Mouse (Mus musculus) midbrain, embryonic 12.5 days (tissue): Measurements from ENCODE around the gene Axdnd1. TPM values are rescaled to one million over a fixed set of nuclear protein-coding genes. Genes with fewer than 3 reads are reported as not detected.
"Not testable (repeated sequence)": the region's sequence is repeated elsewhere in the genome, so short reads cannot be mapped to it uniquely, and the experiment has no call there.

Experiments used
- ATAC-seq: fragments of 200-750 bp; cut with Nextera tagmentation; 2 replicates; pipeline ENCODE4 v1.8.0; 2017; ENCODE audit warnings: low read depth, moderate TSS enrichment, moderate library complexity; ENCODE audit not compliant: low FRiP score
- H3K27ac ChIP-seq: fragments of 300-500 bp; sonication (generic); replicated peaks from 2 replicates; pipeline ENCODE4 v1.5.1; 2016; ENCODE audit warnings: mild to moderate bottlenecking
- H3K27me3 ChIP-seq: fragments of 300-500 bp; sonication (generic); 2 replicates; pipeline ENCODE4 v1.6.1; 2016; ENCODE audit warnings: mild to moderate bottlenecking
- H3K36me3 ChIP-seq: fragments of 300-500 bp; sonication (generic); 2 replicates; pipeline ENCODE4 v1.6.1; 2016
- H3K4me1 ChIP-seq: fragments of 300-500 bp; sonication (generic); 2 replicates; pipeline ENCODE4 v1.6.1; 2016
- H3K4me2 ChIP-seq: fragments of 300-500 bp; sonication (generic); replicated peaks from 2 replicates; pipeline ENCODE4 v1.6.1; 2016; ENCODE audit warnings: mild to moderate bottlenecking, moderate library complexity
- H3K4me3 ChIP-seq: fragments of 300-500 bp; sonication (generic); 2 replicates; pipeline ENCODE4 v1.5.1; 2016; ENCODE audit warnings: mild to moderate bottlenecking
- H3K9ac ChIP-seq: fragments of 300-500 bp; sonication (generic); replicated peaks from 2 replicates; pipeline ENCODE4 v1.6.1; 2016; ENCODE audit warnings: mild to moderate bottlenecking, moderate library complexity
- H3K9me3 ChIP-seq: fragments of 300-500 bp; sonication (generic); 2 replicates; pipeline ENCODE4 v1.6.1; 2016; ENCODE audit warnings: mild to moderate bottlenecking
- WGBS: fragments of 180-500 bp; shearing (Covaris S2); methylation state at CpG from one replicate; pipeline ENCODE4 v1.1.7; 2016; 5-methylcytosine and 5-hydroxymethylcytosine counted together
- polyA plus RNA-seq: library from polyadenylated mRNA; unstranded; fragments of >200 nt; fragmentation: Nextera tagmentation; extraction: Ambion mirVana; gene quantifications from 2 replicates; pipeline ENCODE4 v1.2.1, GENCODE M21; 2016

Axdnd1 gene
- polyA plus RNA-seq, 1 experiment from 2014 or later = not detected

GRCm38 (mm10) chr1:156432498-156432897, 11.5 kb upstream of the Axdnd1 start:
- H3K27ac ChIP-seq = no peak overlapping the region
- ATAC-seq = no peak
- 85% methylated on average over 10 of the region's 10 CpGs for WGBS
- H3K4me2 ChIP-seq = no peak overlapping the region
- H3K9me3 ChIP-seq = no peaks in the 10 kb centered on the region
- H3K27me3 ChIP-seq = no peaks in the 10 kb centered on the region
- no peak overlapping the region for H3K4me3 ChIP-seq
- H3K4me1 ChIP-seq = no peaks in the 10 kb centered on the region
- peaks cover 49% of the 10 kb centered on the region for H3K36me3 ChIP-seq
- H3K9ac ChIP-seq = no peak overlapping the region

- 89% methylated on average over 6 of the region's 6 CpGs for WGBS
- Histone ChIP-seq H3K9me3 (no peaks in the 10 kb centered on the region), H3K9ac (no peak overlapping the region), H3K4me2 (no peak overlapping the region), H3K27me3 (no peaks in the 10 kb centered on the region), H3K4me3 (no peak overlapping the region), H3K36me3 (peaks cover 28% of the 10 kb centered on the region), H3K4me1 (no peaks in the 10 kb centered on the region), H3K27ac (no peak overlapping the region)
- no peak for ATAC-seq
These were observed 7.5 kb upstream of the Axdnd1 start for GRCm38 (mm10) chr1:156428434-156428833.

- H3K4me1 ChIP-seq = peaks cover 4% of the 10 kb centered on the region; the same call in 1 of the 2 replicates
- no peak overlapping the region for H3K9ac ChIP-seq
- no peak overlapping the region for H3K27ac ChIP-seq
- no peak overlapping the region for H3K4me3 ChIP-seq
- no peaks in the 10 kb centered on the region for H3K27me3 ChIP-seq
- WGBS = 96% methylated on average over 4 of the region's 4 CpGs
- ATAC-seq = no peak
- no peak overlapping the region for H3K4me2 ChIP-seq
- H3K9me3 ChIP-seq = no peaks in the 10 kb centered on the region
- H3K36me3 ChIP-seq = peaks cover 9% of the 10 kb centered on the region; the same call in 1 of the 2 replicates
These were observed 4.8 kb upstream of the Axdnd1 start for GRCm38 (mm10) chr1:156425746-156426145.

DNA sequence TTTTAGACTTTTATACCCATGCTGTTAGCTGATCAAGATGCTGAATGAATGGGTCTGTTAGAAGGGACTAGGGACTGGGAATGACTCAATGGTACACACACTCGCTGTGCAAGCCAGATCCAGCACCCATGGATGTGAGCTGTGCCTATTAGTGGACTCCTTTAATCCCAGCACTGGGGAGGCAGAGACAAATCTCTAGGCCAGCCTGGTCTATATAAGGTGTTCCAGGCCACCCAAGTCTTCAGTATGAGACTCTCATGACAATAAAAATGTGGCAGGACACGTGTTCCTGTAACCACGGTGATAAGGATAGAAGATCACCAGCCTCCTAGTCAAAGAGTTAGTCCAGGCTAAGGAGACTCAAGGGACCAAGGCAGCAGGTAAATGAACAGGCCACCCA, 3.1 kb upstream of the Axdnd1 start:
- Histone ChIP-seq H3K9me3 (no peaks in the 10 kb centered on the region), H3K9ac (no peak overlapping the region), H3K4me2 (no peak overlapping the region), H3K36me3 (0 out of 2 replicates have a peak, but pooled peaks cover 3% of the 10 kb centered on the region), H3K4me1 (peaks cover 4% of the 10 kb centered on the region; the same call in 1 of the 2 replicates), H3K27ac (no peak overlapping the region), H3K4me3 (no peak overlapping the region), H3K27me3 (no peaks in the 10 kb centered on the region)
- 86% methylated on average over 3 of the region's 3 CpGs for WGBS
- ATAC-seq = no peak

DNA sequence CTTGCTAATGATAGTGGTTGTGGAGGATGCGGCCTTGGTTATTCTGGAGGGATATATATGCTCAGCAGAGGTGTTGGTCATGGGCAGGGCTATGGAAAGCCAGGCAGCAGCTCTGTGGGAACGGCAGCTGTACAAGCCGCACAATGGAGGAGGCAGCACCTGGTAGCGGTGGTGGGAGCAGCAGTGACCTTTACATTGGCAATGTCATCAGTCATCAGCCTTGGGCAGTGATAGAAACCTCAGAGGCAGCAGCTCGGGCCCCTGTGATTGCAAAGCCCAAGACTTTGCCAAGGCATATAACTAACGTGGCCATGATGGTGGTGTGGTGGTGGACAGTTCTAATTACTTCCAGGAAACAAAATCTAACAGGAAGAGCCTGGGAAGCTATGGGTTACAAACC, 2.5 kb upstream of the Axdnd1 start:
- Histone ChIP-seq H3K9me3 (no peaks in the 10 kb centered on the region), H3K4me3 (no peak overlapping the region), H3K9ac (no peak overlapping the region), H3K27ac (no peak overlapping the region), H3K4me2 (no peak overlapping the region), H3K4me1 (peaks cover 4% of the 10 kb centered on the region; the same call in 1 of the 2 replicates), H3K36me3 (0 out of 2 replicates have a peak, but pooled peaks cover under 1% of the 10 kb centered on the region), H3K27me3 (no peaks in the 10 kb centered on the region)
- ATAC-seq = no peak
- 81% methylated on average over 6 of the region's 6 CpGs for WGBS

GRCm38 (mm10) chr1:156422856-156423255, 1.9 kb upstream of the Axdnd1 start:
- 75% methylated on average over 6 of the region's 6 CpGs for WGBS
- no peak overlapping the region for H3K9ac ChIP-seq
- ATAC-seq = no peak
- no peaks in the 10 kb centered on the region for H3K9me3 ChIP-seq
- H3K36me3 ChIP-seq = no peaks in the 10 kb centered on the region
- no peaks in the 10 kb centered on the region for H3K27me3 ChIP-seq
- H3K27ac ChIP-seq = no peak overlapping the region
- H3K4me3 ChIP-seq = no peak overlapping the region
- peaks cover 4% of the 10 kb centered on the region; the same call in 1 of the 2 replicates for H3K4me1 ChIP-seq
- no peak overlapping the region for H3K4me2 ChIP-seq

DNA sequence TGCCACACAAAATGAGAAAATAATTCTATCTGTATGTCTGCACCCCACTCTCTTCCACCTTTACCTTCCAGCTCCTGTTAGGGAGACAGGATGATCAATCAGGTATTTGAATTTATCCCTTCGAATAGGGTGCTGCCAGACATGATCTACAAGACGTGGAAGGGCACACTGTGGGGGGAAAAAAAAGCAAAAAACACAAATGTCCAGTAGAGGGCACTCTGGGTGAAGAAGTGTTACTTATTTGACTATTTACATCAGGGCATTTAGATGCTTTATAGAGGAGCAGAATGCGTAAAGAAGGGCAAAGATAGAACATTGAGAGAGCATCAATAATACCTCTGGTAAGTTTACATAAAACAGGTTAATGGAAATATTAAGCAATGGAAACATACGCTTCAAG, 2.8 kb downstream of the Axdnd1 start:
- Histone ChIP-seq H3K36me3 (no peaks in the 10 kb centered on the region), H3K4me3 (no peak overlapping the region), H3K27me3 (no peaks in the 10 kb centered on the region), H3K4me1 (peaks cover 4% of the 10 kb centered on the region; the same call in 1 of the 2 replicates), H3K9ac (no peak overlapping the region), H3K4me2 (no peak overlapping the region), H3K27ac (no peak overlapping the region), H3K9me3 (no peaks in the 10 kb centered on the region)
- ATAC-seq = no peak
- WGBS = 61% methylated on average over 4 of the region's 4 CpGs

DNA sequence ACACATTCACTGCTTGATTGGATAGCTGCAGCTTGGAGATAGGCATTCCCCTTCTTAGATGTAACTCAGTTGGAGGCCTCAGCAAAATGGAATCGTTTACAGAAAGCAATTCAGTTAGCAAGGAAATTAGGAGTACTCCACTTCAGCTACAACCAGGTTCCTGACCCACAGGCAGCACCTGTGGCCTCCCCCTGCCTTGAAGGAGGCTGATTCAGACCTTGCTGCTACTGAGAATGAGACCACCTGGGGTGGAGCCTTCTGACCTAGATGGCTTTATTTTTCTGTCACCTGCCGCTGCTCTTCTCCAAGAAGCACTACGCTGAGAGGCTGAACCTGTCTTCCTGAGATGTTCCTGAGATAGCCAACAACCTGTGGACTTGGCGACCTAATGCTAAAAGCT, 12.4 kb downstream of the Axdnd1 start:
- Histone ChIP-seq H3K9me3 (no peaks in the 10 kb centered on the region), H3K27ac (no peak overlapping the region), H3K9ac (no peak overlapping the region), H3K36me3 (no peaks in the 10 kb centered on the region), H3K27me3 (no peaks in the 10 kb centered on the region), H3K4me1 (no peaks in the 10 kb centered on the region), H3K4me3 (no peak overlapping the region), H3K4me2 (no peak overlapping the region)
- WGBS = 70% methylated on average over 4 of the region's 4 CpGs
- ATAC-seq = no peak

GRCm38 (mm10) chr1:156408004-156408403, 13.0 kb downstream of the Axdnd1 start:
- no peak for ATAC-seq

GRCm38 (mm10) chr1:156403251-156403650, 17.7 kb downstream of the Axdnd1 start:
- H3K4me3 ChIP-seq = no peak overlapping the region
- H3K9ac ChIP-seq = no peak overlapping the region
- WGBS = 35% methylated on average over 10 of the region's 10 CpGs
- no peak overlapping the region for H3K27ac ChIP-seq
- no peak overlapping the region for H3K4me2 ChIP-seq
- no peaks in the 10 kb centered on the region for H3K4me1 ChIP-seq
- no peak for ATAC-seq
- no peaks in the 10 kb centered on the region for H3K27me3 ChIP-seq
- no peaks in the 10 kb centered on the region for H3K9me3 ChIP-seq
- no peaks in the 10 kb centered on the region for H3K36me3 ChIP-seq

More at GRCm38 (mm10) chr1:156408004-156408403, 13.0 kb downstream of the Axdnd1 start:
- H3K4me2 ChIP-seq = no peak overlapping the region
- 73% methylated on average over 3 of the region's 3 CpGs for WGBS
- H3K4me3 ChIP-seq = no peak overlapping the region
- no peaks in the 10 kb centered on the region for H3K9me3 ChIP-seq
- H3K36me3 ChIP-seq = no peaks in the 10 kb centered on the region
- H3K27me3 ChIP-seq = no peaks in the 10 kb centered on the region
- H3K27ac ChIP-seq = no peak overlapping the region
- no peak overlapping the region for H3K9ac ChIP-seq
- no peaks in the 10 kb centered on the region for H3K4me1 ChIP-seq

GRCm38 (mm10) chr1:156402491-156402890, 18.5 kb downstream of the Axdnd1 start:
- 70% methylated on average over 2 of the region's 2 CpGs for WGBS
- Histone ChIP-seq H3K9me3 (no peaks in the 10 kb centered on the region), H3K4me3 (no peak overlapping the region), H3K4me1 (no peaks in the 10 kb centered on the region), H3K9ac (no peak overlapping the region), H3K4me2 (no peak overlapping the region), H3K27me3 (no peaks in the 10 kb centered on the region), H3K27ac (no peak overlapping the region), H3K36me3 (no peaks in the 10 kb centered on the region)
- ATAC-seq = no peak

- not testable (repeated sequence) for H3K27ac ChIP-seq, H3K4me1 ChIP-seq, H3K9me3 ChIP-seq, ATAC-seq, H3K9ac ChIP-seq, H3K4me3 ChIP-seq, H3K27me3 ChIP-seq, H3K36me3 ChIP-seq, H3K4me2 ChIP-seq
- WGBS = 81% methylated on average over 3 of the region's 3 CpGs
These were observed 20.8 kb downstream of the Axdnd1 start for GRCm38 (mm10) chr1:156400159-156400558.

GRCm38 (mm10) chr1:156393148-156393547, 27.8 kb downstream of the Axdnd1 start:
- 91% methylated on average over 4 of the region's 4 CpGs for WGBS
- no peaks in the 10 kb centered on the region for H3K4me1 ChIP-seq
- no peak overlapping the region for H3K9ac ChIP-seq
- H3K36me3 ChIP-seq = no peaks in the 10 kb centered on the region
- no peak overlapping the region for H3K4me3 ChIP-seq
- ATAC-seq = no peak
- no peaks in the 10 kb centered on the region for H3K27me3 ChIP-seq
- H3K27ac ChIP-seq = no peak overlapping the region
- H3K9me3 ChIP-seq = no peaks in the 10 kb centered on the region
- H3K4me2 ChIP-seq = no peak overlapping the region
